Mouse (Mus musculus) heart, postnatal 0 days (tissue): ENCODE measurements around the gene Eapp. TPM values are rescaled to one million over a fixed set of nuclear protein-coding genes. Genes with fewer than 3 reads are reported as not detected.
"Not testable (repeated sequence)": the region's sequence is repeated elsewhere in the genome, so short reads cannot be mapped to it uniquely, and the experiment has no call there.

Experiments used
- ATAC-seq: fragments of 200-750 bp; cut with Nextera tagmentation; 2 replicates; pipeline ENCODE4 v1.8.0; 2017; ENCODE audit warnings: low read depth, moderate number of reproducible peaks, moderate library complexity; ENCODE audit not compliant: insufficient read depth
- DNase-seq: peaks from one replicate; pipeline ENCODE4 v3.0.0-alpha.2; 2016; ENCODE audit warnings: low spot score
- H3K27ac ChIP-seq: fragments of 300-500 bp; sonication (generic); 2 replicates; pipeline ENCODE4 v1.5.1; 2014; ENCODE audit warnings: low read depth, mild to moderate bottlenecking
- H3K27me3 ChIP-seq: fragments of 300-500 bp; sonication (generic); 2 replicates; pipeline ENCODE4 v1.6.1; 2014; ENCODE audit warnings: low read length, mixed read lengths; ENCODE audit not compliant: control insufficient read depth, insufficient read depth
- H3K36me3 ChIP-seq: fragments of 300-500 bp; sonication (generic); replicated peaks from 2 replicates; pipeline ENCODE4 v1.6.1; 2014; ENCODE audit warnings: low read length, mixed read lengths; ENCODE audit not compliant: control insufficient read depth, insufficient read depth
- H3K4me1 ChIP-seq: fragments of 300-500 bp; sonication (generic); 2 replicates; pipeline ENCODE4 v1.6.1; 2014; ENCODE audit warnings: antibody characterized with exemption; ENCODE audit not compliant: control insufficient read depth, insufficient read depth
- H3K4me2 ChIP-seq: fragments of 300-500 bp; sonication (generic); 2 replicates; pipeline ENCODE4 v1.6.1; 2014; ENCODE audit warnings: low read depth, mild to moderate bottlenecking, low read length, moderate library complexity
- H3K4me3 ChIP-seq: fragments of 300-500 bp; sonication (generic); 2 replicates; pipeline ENCODE4 v1.5.1; 2014; ENCODE audit warnings: low read depth, low read length
- H3K9ac ChIP-seq: fragments of 300-500 bp; sonication (generic); replicated peaks from 2 replicates; pipeline ENCODE4 v1.6.1; 2014; ENCODE audit warnings: low read depth, low read length, mixed read lengths
- H3K9me3 ChIP-seq: fragments of 300-500 bp; sonication (generic); replicated peaks from 2 replicates; pipeline ENCODE4 v1.6.1; 2016; ENCODE audit warnings: low read length; ENCODE audit not compliant: control insufficient read depth
- CTCF ChIP-seq: IDR thresholded peaks from 2 replicates; pipeline ENCODE4 v1.5.1; 2016; ENCODE audit warnings: antibody characterized with exemption, control low read depth, low read depth
- EP300 ChIP-seq: IDR thresholded peaks from 2 replicates; pipeline ENCODE4 v1.6.1; 2016; ENCODE audit warnings: antibody characterized with exemption, low read depth
- WGBS: fragments of 180-500 bp; shearing (Covaris S2); extraction: QIAGEN DNeasy Blood & Tissue Kit; methylation state at CpG from one replicate; pipeline ENCODE4 v1.1.7; 2014; 5-methylcytosine and 5-hydroxymethylcytosine counted together
- polyA plus RNA-seq: library from polyadenylated mRNA; unstranded; fragments of >200 nt; fragmentation: Nextera tagmentation; extraction: Ambion mirVana; gene quantifications from 2 replicates; pipeline ENCODE4 v1.2.1, GENCODE M21; 2015
- total RNA-seq: library from RNA; depleted of rRNA; stranded (reverse); fragments of >200 nt; gene quantifications from 2 replicates; pipeline ENCODE4 v1.2.3, GENCODE M21; 2014; ENCODE audit warnings: low replicate concordance

The Eapp gene
- total and polyA plus RNA-seq, 2 experiments from 2014 or later = 4.4 to 61.4 TPM

GRCm38 (mm10) chr12:54676709-54677108 is 19.0 kb downstream of the Eapp start:
- Histone ChIP-seq H3K27ac (no peak overlapping the region), H3K9ac (no peak overlapping the region), H3K4me2 (no peak overlapping the region), H3K4me1 (no peaks in the 10 kb centered on the region), H3K27me3 (no peaks in the 10 kb centered on the region), H3K36me3 (peaks cover 58% of the 10 kb centered on the region), H3K4me3 (no peak overlapping the region), H3K9me3 (no peaks in the 10 kb centered on the region)
- WGBS = 95% methylated on average over 9 of the region's 9 CpGs
- no peak for DNase-seq
- no peak for ATAC-seq
- no peak for TF ChIP-seq CTCF
- TF ChIP-seq EP300 = no peak

- Histone ChIP-seq H3K4me2 (no peak overlapping the region), H3K4me1 (no peaks in the 10 kb centered on the region), H3K9me3 (no peaks in the 10 kb centered on the region), H3K27ac (no peak overlapping the region), H3K36me3 (peaks cover 66% of the 10 kb centered on the region), H3K4me3 (no peak overlapping the region), H3K27me3 (no peaks in the 10 kb centered on the region), H3K9ac (no peak overlapping the region)
- WGBS = 94% methylated on average over 4 of the region's 4 CpGs
- no peak for DNase-seq
- TF ChIP-seq EP300 = no peak
- no peak for TF ChIP-seq CTCF
- no peak for ATAC-seq
Observed at GRCm38 (mm10) chr12:54675396-54675795, 20.3 kb downstream of the Eapp start.

GRCm38 (mm10) chr12:54671262-54671661 is 24.4 kb downstream of the Eapp start:
- Histone ChIP-seq H3K36me3 (peaks cover 51% of the 10 kb centered on the region), H3K27me3 (no peaks in the 10 kb centered on the region), H3K27ac (no peak overlapping the region), H3K9ac (no peak overlapping the region), H3K9me3 (no peaks in the 10 kb centered on the region), H3K4me2 (no peak overlapping the region), H3K4me1 (no peaks in the 10 kb centered on the region), H3K4me3 (no peak overlapping the region)
- DNase-seq (no peak), ATAC-seq (no peak)
- TF ChIP-seq CTCF (no peak), EP300 (no peak)
- 90% methylated on average over 4 of the region's 4 CpGs for WGBS

- ATAC-seq = no peak
- no peaks in the 10 kb centered on the region for H3K9me3 ChIP-seq
- H3K9ac ChIP-seq = no peak overlapping the region
- peaks cover 25% of the 10 kb centered on the region for H3K36me3 ChIP-seq
- WGBS = 94% methylated on average over 1 of the region's 1 CpGs
- no peak overlapping the region for H3K4me2 ChIP-seq
- no peak overlapping the region for H3K4me3 ChIP-seq
- no peaks in the 10 kb centered on the region for H3K4me1 ChIP-seq
- H3K27ac ChIP-seq = no peak overlapping the region
- no peak for TF ChIP-seq EP300
- no peak for TF ChIP-seq CTCF
- no peak for DNase-seq
- H3K27me3 ChIP-seq = no peaks in the 10 kb centered on the region
Observed at GRCm38 (mm10) chr12:54668141-54668540, 27.6 kb downstream of the Eapp start.

- Histone ChIP-seq H3K27me3 (no peaks in the 10 kb centered on the region), H3K9ac (no peak overlapping the region), H3K4me3 (no peak overlapping the region), H3K36me3 (peaks cover 2% of the 10 kb centered on the region; the same call in 1 of the 2 replicates), H3K9me3 (no peaks in the 10 kb centered on the region), H3K4me1 (no peaks in the 10 kb centered on the region), H3K27ac (no peak overlapping the region), H3K4me2 (no peak overlapping the region)
- 67% methylated on average over 6 of the region's 6 CpGs for WGBS
- ATAC-seq (no peak), DNase-seq (no peak)
- TF ChIP-seq CTCF (no peak), EP300 (no peak)
Observed at GRCm38 (mm10) chr12:54665526-54665925, 30.2 kb downstream of the Eapp start.

- not testable (repeated sequence) for H3K4me2 ChIP-seq, H3K27me3 ChIP-seq, H3K9ac ChIP-seq, H3K4me3 ChIP-seq, H3K27ac ChIP-seq, H3K9me3 ChIP-seq, ATAC-seq, H3K36me3 ChIP-seq, DNase-seq, H3K4me1 ChIP-seq
- WGBS = 70% methylated on average over 5 of the region's 5 CpGs
Observed at GRCm38 (mm10) chr12:54661470-54661869, 34.2 kb downstream of the Eapp start.
